Mouse (Mus musculus) cortical plate, adult 2 months (tissue): ENCODE results near the gene Arl4c. TPM values are rescaled to one million over a fixed set of nuclear protein-coding genes. Genes with fewer than 3 reads are reported as not detected.

Experiments
- H3K27ac ChIP-seq: fragments of 200-500 bp; 2 replicates; pipeline ENCODE4 v1.5.1; 2012; ENCODE audit warnings: low read length, control low read depth, inconsistent platforms; ENCODE audit not compliant: insufficient read depth
- H3K4me1 ChIP-seq: fragments of 200-500 bp; 2 replicates; pipeline ENCODE4 v1.6.1; 2011; ENCODE audit warnings: low read length; ENCODE audit not compliant: control insufficient read depth, insufficient read depth
- H3K4me3 ChIP-seq: fragments of 200-500 bp; 2 replicates; pipeline ENCODE4 v1.5.1; 2011; ENCODE audit warnings: mild to moderate bottlenecking, low read length, control low read depth; ENCODE audit not compliant: insufficient read depth
- CTCF ChIP-seq: fragments of 200-500 bp; IDR thresholded peaks from 2 replicates; pipeline ENCODE4 v1.5.1; 2011; ENCODE audit warnings: mild to moderate bottlenecking, control low read depth, low read length; ENCODE audit not compliant: insufficient read depth; ENCODE audit errors: extremely low read depth
- POLR2A ChIP-seq: fragments of 200-500 bp; IDR thresholded peaks from 2 replicates; pipeline ENCODE4 v1.6.1; 2011; ENCODE audit warnings: mild to moderate bottlenecking, low read length, control low read depth; ENCODE audit not compliant: insufficient read depth; ENCODE audit errors: extremely low read depth
- polyA plus RNA-seq: library from polyadenylated mRNA; depleted of rRNA; stranded (reverse); fragments of >200 nt; gene quantifications from 2 replicates; pipeline ENCODE4 v1.2.3, GENCODE M21; 2012; rRNA removed

The Arl4c gene
- polyA plus RNA-seq, 1 experiment: 26.5 TPM

DNA sequence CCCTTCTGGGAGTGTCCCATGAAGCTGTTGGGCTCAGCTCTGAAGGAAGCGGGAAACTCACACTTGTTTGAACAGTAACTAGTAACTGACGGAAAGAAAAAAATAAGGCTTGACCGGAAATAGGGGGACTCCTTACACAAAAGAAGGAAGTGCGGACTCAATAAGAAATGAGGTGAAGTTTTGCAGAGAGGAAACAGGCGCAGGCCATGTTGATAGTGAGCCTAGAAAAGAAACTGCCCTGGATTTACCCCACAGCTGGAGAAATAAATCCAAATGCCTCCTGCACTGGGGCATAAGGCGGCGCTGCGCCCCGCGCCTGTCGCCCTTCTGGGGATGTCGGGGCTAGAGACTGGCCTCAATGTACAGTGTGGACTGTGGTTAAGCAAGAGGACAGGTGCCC lies 66.4 kb downstream of the Arl4c start:
- no peak for TF ChIP-seq POLR2A
- no peak for TF ChIP-seq CTCF
- Histone ChIP-seq H3K4me3 (no peak overlapping the region), H3K27ac (no peak overlapping the region), H3K4me1 (no peaks in the 10 kb centered on the region)

DNA sequence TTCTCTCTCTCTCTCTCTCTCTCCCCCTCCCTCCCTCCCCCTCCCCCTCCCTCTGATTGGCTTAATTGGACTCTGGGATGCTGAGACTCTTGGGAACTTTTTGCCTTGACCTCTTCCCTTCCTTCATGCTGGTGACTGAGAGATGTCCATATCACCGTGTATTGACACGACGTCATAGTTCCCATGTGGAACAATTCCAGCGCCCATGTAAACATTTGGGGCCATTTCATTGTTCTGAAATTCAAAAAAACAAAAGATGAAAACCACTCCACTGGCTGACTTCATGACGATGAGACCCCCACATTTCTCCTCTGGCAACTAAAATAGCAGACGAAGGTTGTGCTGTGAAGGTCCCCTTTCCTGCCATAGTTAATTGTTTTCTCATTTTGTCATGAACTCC lies 69.2 kb downstream of the Arl4c start:
- TF ChIP-seq POLR2A: no peak
- TF ChIP-seq CTCF: no peak
- H3K27ac ChIP-seq: no peak overlapping the region
- H3K4me3 ChIP-seq: no peak overlapping the region
- no peaks in the 10 kb centered on the region for H3K4me1 ChIP-seq

DNA sequence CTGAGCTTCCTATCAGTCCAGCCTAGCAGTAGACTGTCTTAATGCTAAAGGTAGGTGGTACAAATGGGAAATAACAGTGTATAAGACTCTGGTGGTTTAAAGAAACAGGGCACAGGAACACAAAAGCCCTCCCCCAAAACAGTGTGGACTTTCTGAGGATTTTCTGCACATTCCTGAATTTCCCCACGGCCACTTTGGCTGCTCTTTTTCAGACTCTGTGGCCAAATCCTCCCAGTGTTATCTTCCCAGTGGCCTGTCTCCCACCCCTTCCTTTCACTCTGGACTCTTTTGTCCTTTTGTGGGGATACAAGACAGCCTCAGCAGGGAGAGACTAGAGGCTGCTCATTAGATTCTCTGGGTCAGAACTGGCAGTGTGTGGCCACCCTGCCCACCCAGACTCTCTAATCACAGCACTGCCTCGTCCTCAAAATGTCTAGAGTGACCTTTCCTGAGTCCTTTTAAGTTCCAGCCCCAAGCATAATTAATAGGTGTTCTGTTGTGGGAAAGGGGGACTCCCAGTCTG lies 72.0 kb downstream of the Arl4c start:
- H3K4me1 ChIP-seq: no peaks in the 10 kb centered on the region
- no peak overlapping the region for H3K4me3 ChIP-seq
- TF ChIP-seq POLR2A (no peak), CTCF (no peak)
- H3K27ac ChIP-seq: no peak overlapping the region

DNA sequence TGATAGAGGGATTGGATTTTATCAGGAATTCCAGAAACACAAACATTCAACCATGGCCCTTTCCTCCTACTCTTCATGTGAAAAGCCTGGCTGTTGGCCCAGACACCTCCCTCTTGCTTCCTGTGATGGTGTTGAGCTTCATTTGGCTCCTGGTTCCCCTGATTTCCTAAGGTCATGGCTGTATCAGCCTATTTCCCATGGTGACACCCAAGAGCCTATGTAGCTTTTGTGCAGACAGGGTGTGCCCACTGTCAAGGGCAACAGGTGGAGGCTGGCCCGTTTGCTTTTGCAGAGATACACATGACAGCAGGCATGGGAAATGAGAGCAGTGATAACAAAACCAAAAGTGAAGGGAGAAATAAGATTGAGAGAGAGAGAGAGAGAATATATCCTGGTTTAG lies 76.8 kb downstream of the Arl4c start:
- TF ChIP-seq POLR2A: no peak
- TF ChIP-seq CTCF: no peak
- no peaks in the 10 kb centered on the region for H3K4me1 ChIP-seq
- no peak overlapping the region for H3K27ac ChIP-seq
- no peak overlapping the region for H3K4me3 ChIP-seq

DNA sequence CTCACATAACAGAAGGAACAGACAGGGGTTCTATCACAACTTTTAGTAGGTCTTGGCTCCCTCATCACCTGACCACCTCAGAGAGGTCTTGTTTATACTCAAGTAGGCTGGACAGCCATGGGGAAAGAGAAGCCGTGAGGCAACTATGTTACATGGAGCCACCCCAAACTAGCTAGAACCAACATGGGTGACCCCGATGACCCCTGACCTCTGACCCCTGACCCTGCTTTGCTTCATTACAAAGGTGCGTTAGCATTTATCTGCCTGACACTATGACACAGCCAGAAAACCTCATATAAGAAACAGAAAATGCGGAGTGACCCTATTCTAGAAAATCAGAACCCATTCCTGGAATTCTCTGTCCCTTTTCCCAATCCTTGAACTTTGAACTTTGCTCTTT lies 77.6 kb downstream of the Arl4c start:
- H3K4me3 ChIP-seq: no peak overlapping the region
- no peak overlapping the region for H3K27ac ChIP-seq
- no peaks in the 10 kb centered on the region for H3K4me1 ChIP-seq
- TF ChIP-seq POLR2A (no peak), CTCF (no peak)

DNA sequence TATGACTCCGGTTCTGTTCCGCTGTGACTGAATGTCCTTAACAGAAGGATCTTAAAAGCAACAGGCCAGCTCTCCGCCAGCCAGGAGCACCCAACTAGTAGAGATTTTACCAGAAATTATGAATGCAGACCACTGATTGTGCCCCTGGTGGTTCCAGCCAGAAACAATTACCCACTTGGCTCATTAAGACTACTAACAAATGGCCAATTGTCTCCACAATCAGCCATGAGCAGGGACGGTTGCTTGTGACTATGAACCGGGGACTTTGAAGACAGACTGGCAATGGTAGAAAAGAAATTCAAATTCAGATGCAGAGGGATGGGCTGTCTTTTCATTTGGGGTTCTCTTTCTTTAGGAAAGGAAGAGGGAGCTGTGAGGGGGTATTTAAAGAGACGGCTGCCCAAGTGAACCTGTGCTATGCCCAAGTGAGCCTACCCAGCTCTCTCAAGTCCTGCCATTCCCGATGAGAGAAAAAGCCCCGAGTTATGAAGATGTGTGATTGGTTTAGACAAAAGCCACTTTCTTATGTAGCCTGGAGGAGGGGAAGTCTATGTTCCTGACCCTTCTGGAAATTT lies 78.4 kb downstream of the Arl4c start:
- Histone ChIP-seq H3K4me3 (no peak overlapping the region), H3K4me1 (no peaks in the 10 kb centered on the region), H3K27ac (no peak overlapping the region)
- no peak for TF ChIP-seq POLR2A
- TF ChIP-seq CTCF: no peak

Other genes starting within 250 kb of the Arl4c start
- 0.08 and 0.11 TPM in 2 replicates for gene Glrp1, start 192.2 kb downstream of the Arl4c start, polyA plus RNA-seq